Mouse (Mus musculus): ENCODE results near the gene Npepl1.
A peak's percentile ranks its signal among the peaks of the same experiment; 100 is the strongest.

Gene Npepl1

DNA sequence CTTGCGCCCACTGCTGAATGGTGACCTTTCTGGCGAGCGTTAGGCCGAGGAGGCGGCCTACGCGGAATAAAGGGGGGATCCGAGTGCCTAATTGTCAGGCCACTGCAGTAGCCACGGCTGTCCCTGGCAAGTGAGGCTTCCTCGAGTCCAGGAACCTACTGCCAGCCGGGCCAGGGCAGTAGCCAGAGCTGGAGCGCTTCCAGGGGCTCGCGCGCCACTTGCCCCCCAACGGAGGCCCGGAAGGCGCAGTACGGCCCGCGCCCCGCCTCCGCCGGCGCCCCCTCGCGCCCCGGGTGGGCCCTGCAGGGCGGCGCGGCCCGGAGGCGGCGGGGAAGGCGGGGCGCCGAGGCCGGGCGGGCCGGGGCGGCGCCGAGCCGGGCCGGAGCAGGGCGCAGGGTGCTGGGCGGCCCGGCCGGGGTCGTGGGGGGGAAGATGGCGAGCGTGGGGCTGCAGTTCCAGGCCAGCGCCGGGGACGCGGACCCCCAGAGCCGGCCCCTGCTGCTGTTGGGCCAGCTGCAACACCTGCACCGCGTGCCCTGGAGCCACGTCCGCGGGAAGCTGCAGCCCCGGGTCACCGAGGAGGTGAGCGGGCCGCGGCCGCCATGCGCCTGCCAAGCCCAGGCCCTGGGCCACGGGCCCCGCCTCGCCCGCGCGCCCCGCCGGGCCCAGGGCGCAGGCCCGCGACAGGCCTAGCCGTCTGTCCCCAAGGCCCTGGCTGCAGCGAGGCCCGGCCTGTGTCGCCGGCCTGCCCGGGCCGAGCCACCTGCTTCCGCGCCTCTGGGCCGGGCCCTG lies at the start of gene Npepl1:
TSS of gene Npepl1 (plus strand) at position 359 of the 792 bp plus-strand sequence.
- no peak for DNase-seq (ENCODE audit: extremely low read depth, low read depth, low spot score)

DNA sequence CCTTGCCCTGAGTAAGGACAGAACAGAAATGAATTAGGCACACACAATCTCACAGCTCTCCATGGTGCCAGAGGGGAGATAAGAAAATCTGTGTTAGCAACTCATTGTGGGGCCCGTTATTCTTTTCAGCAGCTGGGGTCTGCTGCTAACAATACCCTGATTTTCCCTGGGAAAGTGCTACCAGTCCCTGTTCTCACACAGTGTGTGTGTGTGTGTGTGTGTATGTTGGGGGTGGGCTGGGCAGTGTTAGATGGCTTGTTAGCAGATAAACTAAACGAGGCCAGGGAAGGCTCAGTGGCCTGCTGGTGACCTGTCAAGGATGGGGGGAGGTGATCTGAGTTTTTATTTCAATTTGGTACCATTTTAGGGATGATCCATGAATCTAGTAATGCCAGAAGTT lies 48.9 kb upstream of the Npepl1 start:
- DNase-seq (ENCODE audit: extremely low read depth, low read depth, low spot score): no peak

DNA sequence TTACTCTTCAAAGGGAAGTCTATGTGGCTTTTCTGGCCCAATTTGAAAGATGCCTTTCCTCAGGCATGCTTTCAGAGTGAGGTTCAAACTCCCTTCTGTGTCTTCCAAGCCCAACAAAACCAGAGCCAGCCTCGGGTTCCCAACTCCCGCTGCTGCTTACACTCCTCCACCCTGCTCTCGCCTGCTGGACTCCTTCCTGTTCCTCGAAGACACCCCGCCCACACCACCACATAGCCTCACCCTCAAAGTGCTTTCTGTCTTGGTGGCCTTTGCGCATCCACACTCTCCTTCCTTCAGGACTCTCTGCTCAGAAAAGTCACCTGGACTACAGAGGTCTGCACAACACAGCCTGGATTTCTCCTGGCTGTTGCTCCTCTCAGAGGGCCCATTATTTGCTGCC lies 47.1 kb upstream of the Npepl1 start:
- DNase-seq (ENCODE audit: extremely low read depth, low read depth, low spot score): no peak

DNA sequence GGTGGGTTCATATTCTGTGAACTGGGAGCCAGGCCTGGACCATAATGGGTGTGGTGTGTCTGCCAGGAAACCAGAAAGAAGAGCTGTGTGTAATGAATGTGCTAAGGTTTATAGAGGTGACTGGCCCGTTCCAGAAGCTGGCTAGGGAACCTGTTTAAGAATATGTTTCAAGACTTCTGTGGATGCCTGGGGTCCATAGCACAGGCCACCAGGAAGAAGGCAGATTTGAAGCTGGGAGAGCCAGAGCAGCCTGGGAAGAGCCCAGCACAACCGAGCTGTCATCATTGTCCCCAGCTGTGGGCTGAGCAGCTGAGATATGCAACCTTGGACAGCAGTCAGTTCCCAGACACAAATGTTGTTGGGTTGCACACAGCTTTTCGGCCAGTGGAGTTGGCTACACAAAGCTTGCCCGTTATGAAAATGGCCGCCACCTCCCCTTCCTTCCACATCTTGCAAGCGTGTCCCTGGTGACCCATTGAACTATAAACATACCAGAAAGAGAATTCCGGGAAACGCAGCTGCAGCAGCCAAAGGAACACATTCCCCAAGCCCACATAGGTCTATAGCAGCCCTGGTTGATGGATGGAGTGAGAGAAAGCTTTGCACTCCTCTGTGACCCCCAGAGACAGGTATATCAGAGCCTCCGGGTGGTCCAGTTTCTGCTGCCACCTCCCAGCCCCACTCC lies 46.5 kb upstream of the Npepl1 start:
- DNase-seq (ENCODE audit: extremely low read depth, low read depth, low spot score): no peak

DNA sequence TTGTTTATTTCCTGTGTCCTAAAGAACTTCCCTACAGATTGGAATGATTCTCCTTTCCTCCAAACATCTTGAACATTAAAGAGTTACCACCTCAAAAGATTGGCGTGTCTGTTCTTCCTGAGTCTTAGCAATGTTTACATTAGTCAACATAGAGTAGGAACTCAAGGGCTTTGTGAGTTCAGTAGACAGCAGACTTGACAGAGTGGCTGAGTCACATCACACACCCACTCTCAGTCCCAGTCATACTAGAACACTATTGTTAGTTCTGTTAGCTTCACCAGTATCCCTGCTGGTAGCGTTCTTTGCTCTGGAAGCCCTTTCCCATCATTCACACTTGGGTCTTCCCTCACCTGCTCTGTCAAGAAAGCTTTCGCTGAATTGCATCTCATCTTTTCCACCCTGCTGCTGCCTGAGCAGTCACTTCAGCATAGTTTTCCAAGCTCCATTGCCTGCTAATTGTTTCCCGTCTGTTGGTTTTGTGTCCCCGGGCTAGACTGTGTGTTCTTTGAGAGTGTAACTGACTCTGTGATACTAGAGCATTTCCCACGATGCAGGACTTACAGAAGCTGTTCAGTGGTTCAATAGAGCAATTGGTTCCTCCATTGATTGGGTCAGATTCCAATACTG lies 42.2 kb upstream of the Npepl1 start:
- no peak for DNase-seq (ENCODE audit: extremely low read depth, low read depth, low spot score)

- no peak for DNase-seq (ENCODE audit: extremely low read depth, low read depth, low spot score)
Measured at GRCm38 (mm10) chr2:174069532-174070049, 40.6 kb upstream of the Npepl1 start.

- DNase-seq (ENCODE audit: extremely low read depth, low read depth, low spot score): no peak
Measured at GRCm38 (mm10) chr2:174071406-174071805, 38.7 kb upstream of the Npepl1 start.

- DNase-seq (ENCODE audit: extremely low read depth, low read depth, low spot score): peak; percentile 66
Measured at GRCm38 (mm10) chr2:174073156-174073790, 36.9 kb upstream of the Npepl1 start.

DNA sequence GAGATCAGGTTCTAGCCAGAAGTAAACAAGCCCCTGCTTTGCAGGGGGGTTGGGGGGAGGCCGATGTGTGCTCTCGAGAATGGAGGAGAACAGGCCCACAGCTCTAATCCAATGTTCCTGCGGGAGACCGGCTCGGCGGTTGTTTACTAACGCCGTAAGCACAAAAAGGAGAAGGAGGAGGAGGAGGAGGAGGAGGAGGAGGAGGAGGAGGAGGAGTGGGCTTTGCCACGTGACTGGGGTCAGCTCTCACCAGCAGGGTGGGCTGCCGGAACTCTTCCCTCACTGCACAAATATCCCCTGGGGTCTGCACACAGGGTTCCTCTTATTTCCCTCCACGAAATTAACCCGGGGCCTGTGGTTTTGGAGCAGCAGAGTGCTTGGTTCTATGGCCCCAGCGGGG lies 35.5 kb upstream of the Npepl1 start:
- DNase-seq (ENCODE audit: extremely low read depth, low read depth, low spot score): no peak

DNA sequence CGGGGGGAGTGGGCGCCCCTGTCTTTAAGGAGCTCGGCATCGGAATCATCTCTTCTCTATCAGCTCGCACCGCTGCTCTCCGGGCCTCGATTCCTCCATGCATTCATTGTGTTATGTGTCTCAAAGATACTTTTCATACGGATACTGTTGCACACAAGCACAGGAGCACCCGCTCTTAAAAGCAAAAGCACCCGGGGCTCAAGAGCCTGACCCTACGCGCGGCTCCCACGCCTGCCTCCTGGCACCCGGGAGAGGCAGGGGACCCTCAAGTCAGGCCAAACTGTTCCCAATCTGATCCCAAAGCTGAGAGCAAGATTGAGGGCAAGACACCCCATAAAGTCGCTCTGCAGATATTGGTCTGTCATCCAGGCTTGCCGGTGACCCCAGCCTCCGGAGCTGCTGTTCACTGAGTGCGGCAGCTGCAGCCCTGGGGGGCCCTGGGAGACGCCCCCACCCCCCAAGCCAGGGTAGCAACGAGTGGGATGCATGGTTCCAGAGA lies 35.0 kb upstream of the Npepl1 start:
- DNase-seq (ENCODE audit: extremely low read depth, low read depth, low spot score): no peak

GRCm38 (mm10) chr2:174075673-174076432 lies 34.3 kb upstream of the Npepl1 start, which contains the start of gene Stx16:
Gene Stx16 (plus strand): TSS chr2:174076308.
- DNase-seq (ENCODE audit: extremely low read depth, low read depth, low spot score): peak; percentile 42

- no peak for DNase-seq (ENCODE audit: extremely low read depth, low read depth, low spot score)
Measured at GRCm38 (mm10) chr2:174076433-174076824, 33.7 kb upstream of the Npepl1 start.

DNA sequence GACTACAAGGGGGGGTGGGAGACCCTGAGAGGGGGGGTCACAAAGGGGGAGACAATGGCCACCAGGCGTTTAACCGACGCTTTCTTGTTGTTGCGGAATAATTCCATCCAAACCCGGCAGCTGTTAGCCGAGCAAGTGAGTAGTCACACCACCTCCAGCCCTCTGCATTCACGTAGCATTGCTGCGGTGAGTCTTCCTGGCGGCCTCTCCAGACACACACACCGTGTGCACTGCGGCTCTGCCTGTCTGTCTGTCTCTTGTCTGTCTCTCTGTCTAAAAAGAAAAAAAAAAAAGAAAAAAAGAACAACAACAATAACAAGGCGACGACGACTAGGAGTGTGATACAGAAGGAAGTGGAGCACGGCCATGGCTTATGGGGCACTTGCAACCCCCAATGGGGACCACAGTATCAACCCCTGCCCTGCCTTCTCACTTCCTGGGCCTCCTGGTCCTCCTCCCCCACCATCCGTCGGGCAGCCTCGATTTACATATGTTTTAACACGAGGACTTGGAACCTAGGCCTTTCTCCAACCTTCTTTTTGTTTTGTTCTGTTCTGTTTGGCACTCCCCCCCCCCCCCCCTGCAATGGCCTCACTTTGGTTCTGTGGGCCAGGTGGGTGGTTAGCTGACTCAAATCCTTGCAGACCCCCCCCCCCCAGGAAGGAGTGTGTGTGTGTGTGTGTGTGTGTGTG lies 33.0 kb upstream of the Npepl1 start:
- DNase-seq (ENCODE audit: extremely low read depth, low read depth, low spot score): no peak

GRCm38 (mm10) chr2:174077776-174078338 lies 32.3 kb upstream of the Npepl1 start:
- DNase-seq (ENCODE audit: extremely low read depth, low read depth, low spot score): no peak

- no peak for DNase-seq (ENCODE audit: extremely low read depth, low read depth, low spot score)
Measured at GRCm38 (mm10) chr2:174081833-174082232, 28.3 kb upstream of the Npepl1 start.

- DNase-seq (ENCODE audit: extremely low read depth, low read depth, low spot score): no peak
Measured at GRCm38 (mm10) chr2:174082380-174082918, 27.7 kb upstream of the Npepl1 start.

DNA sequence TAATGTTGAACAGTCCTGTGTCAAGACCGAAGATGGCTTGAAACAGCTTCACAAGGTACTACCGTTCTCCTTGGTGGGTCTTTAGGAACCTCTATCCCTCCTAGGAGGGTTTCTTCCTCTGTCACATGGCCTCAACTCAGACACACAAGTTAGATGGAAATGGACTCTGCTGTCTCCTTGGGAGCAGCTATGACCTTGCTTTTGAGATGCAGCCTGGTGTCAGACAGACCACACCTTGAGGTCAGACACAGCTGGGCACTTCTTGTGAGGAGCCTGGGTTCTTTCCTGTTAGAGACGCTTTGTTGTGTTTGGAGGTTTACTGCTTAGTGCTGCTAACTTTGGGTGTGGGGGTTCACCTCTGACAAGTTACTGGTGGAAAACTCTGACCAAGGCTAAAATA lies 15.1 kb upstream of the Npepl1 start:
- no peak for DNase-seq (ENCODE audit: extremely low read depth, low read depth, low spot score)

GRCm38 (mm10) chr2:174102399-174102798 lies 7.8 kb upstream of the Npepl1 start:
- DNase-seq (ENCODE audit: extremely low read depth, low read depth, low spot score): no peak

GRCm38 (mm10) chr2:174103527-174103926 lies 6.6 kb upstream of the Npepl1 start:
- DNase-seq (ENCODE audit: extremely low read depth, low read depth, low spot score): no peak

All from fat pad, adult 2 months (tissue).